ENCODE assay signal across 9 mouse cellular contexts in genomic region chr17:12203414-12203897, GRCm38 (mm10).
DNase-seq lines count a peak whose midpoint lies in the region; ATAC-seq lines count a peak whose summit lies in the region.
"Had no signal": no experiment of that assay in that cellular context is flagged by ENCODE, and none has a peak within 500 bp of the region (broad histone marks: within the 10 kb centered on the region; RNA-seq: fewer than 3 reads in every experiment).

No protein-coding gene starts in this region.

- peak overlapping the region; percentile 94 for H3K27ac ChIP-seq in heart, embryonic 11.5 days (ENCODE audit: low read depth, low read length)
- H3K27ac ChIP-seq in liver, embryonic 16.5 days (ENCODE audit: low read length) = peak overlapping the region; percentile 100
- H3K27ac ChIP-seq: lung, embryonic 15.5 days had no signal

- peaks cover 33% of the 10 kb centered on the region for H3K4me1 ChIP-seq in heart, embryonic 11.5 days (ENCODE audit: control insufficient read depth, insufficient read depth, low read length)
- peaks cover 78% of the 10 kb centered on the region for H3K4me1 ChIP-seq in liver, embryonic 16.5 days (ENCODE audit: control insufficient read depth, low read depth, low read length)

- peak; percentile 44 for ATAC-seq in frontal cortex, adult (ENCODE audit: low TSS enrichment)
- ATAC-seq in cerebellum, adult (ENCODE audit: insufficient number of reproducible peaks, low FRiP score, low TSS enrichment) = peak; percentile 28
- ATAC-seq in heart, embryonic 11.5 days (replicated peaks; ENCODE audit: insufficient number of reproducible peaks, low FRiP score, low TSS enrichment) = no peak
- ATAC-seq in liver, embryonic 16.5 days (ENCODE audit: low read depth) = no peak

- H3K9ac ChIP-seq in heart, embryonic 11.5 days (ENCODE audit: low read depth, low read length) = no peak overlapping the region
- peak overlapping the region; percentile 78 for H3K9ac ChIP-seq in liver, embryonic 16.5 days (ENCODE audit: low read depth, low read length)
- H3K9ac ChIP-seq: lung, embryonic 15.5 days had no signal

- 66% methylated on average over 15 of the region's 15 CpGs for WGBS in heart, embryonic 11.5 days (ENCODE audit: insufficient replicate concordance)
- WGBS in liver, embryonic 16.5 days (ENCODE audit: insufficient replicate concordance) = 76% methylated on average over 15 of the region's 15 CpGs

- H3K4me3 ChIP-seq in heart, embryonic 11.5 days (ENCODE audit: low read depth, low read length) = no peak overlapping the region
- H3K4me3 ChIP-seq in liver, embryonic 16.5 days (ENCODE audit: low read depth, low read length) = no peak overlapping the region
- H3K4me3 ChIP-seq: lung, embryonic 15.5 days had no signal

- H3K4me2 ChIP-seq in heart, embryonic 11.5 days = no peak overlapping the region
- no peak overlapping the region for H3K4me2 ChIP-seq in liver, embryonic 16.5 days (ENCODE audit: low read depth, low read length)
- H3K4me2 ChIP-seq: lung, embryonic 15.5 days had no signal

- no peak for DNase-seq in frontal cortex, postnatal 25 days (ENCODE audit: low spot score in 2 of 2)
- no peak for DNase-seq in adipocyte (ENCODE audit: low spot score)
- no peak for DNase-seq in left cerebral cortex, adult 18-20 months (ENCODE audit: low spot score in 2 of 2)
- DNase-seq in kidney, adult 9 months = no peak

- no peaks in the 10 kb centered on the region for H3K9me3 ChIP-seq in heart, embryonic 11.5 days (replicated peaks; ENCODE audit: control insufficient read depth, low read length)
- H3K9me3 ChIP-seq in liver, embryonic 16.5 days (replicated peaks; ENCODE audit: control insufficient read depth, low read length) = no peaks in the 10 kb centered on the region
- H3K9me3 ChIP-seq: lung, embryonic 15.5 days had no signal

- no peaks in the 10 kb centered on the region for H3K36me3 ChIP-seq in heart, embryonic 11.5 days (ENCODE audit: control insufficient read depth, insufficient read depth, low read length)
- H3K36me3 ChIP-seq in liver, embryonic 16.5 days (ENCODE audit: control insufficient read depth, insufficient read depth) = peaks cover 5% of the 10 kb centered on the region
- H3K36me3 ChIP-seq: lung, embryonic 15.5 days had no signal

- no peaks in the 10 kb centered on the region for H3K27me3 ChIP-seq in heart, embryonic 11.5 days (ENCODE audit: control insufficient read depth, insufficient read depth, low read length)
- H3K27me3 ChIP-seq in liver, embryonic 16.5 days (ENCODE audit: control insufficient read depth, insufficient read depth, low read depth, low read length) = no peaks in the 10 kb centered on the region
- H3K27me3 ChIP-seq: lung, embryonic 15.5 days had no signal

Comparison
In these comparisons a context has a peak if more than half of its experiments do, and no peak if none do; other contexts are left out.
1. ATAC-seq: peak in frontal cortex, adult (single experiment) and cerebellum, adult (single experiment); none in heart, embryonic 11.5 days (single experiment) and liver, embryonic 16.5 days (single experiment).